Mouse (Mus musculus) testis, adult 2 months (tissue): ENCODE measurements at regions not wholly inside any gene's neighbourhood (a gene's known extent, or its start where the extent isn't known, plus 50 kb on each side); places are given as distances from the start of the nearest gene placed in this dataset.

Source experiments
- CTCF ChIP-seq: fragments of 200-500 bp; IDR thresholded peaks from 2 replicates; pipeline ENCODE4 v1.5.1; 2012; ENCODE audit warnings: low read depth, mild to moderate bottlenecking, inconsistent platforms, low read length, moderate library complexity; ENCODE audit not compliant: control insufficient read depth, insufficient read depth, insufficient replicate concordance
- POLR2A ChIP-seq: fragments of 200-500 bp; IDR thresholded peaks from 2 replicates; pipeline ENCODE4 v1.6.1; 2012; ENCODE audit warnings: low read depth, mild to moderate bottlenecking, inconsistent platforms, low read length, moderate library complexity; ENCODE audit not compliant: control insufficient read depth

DNA sequence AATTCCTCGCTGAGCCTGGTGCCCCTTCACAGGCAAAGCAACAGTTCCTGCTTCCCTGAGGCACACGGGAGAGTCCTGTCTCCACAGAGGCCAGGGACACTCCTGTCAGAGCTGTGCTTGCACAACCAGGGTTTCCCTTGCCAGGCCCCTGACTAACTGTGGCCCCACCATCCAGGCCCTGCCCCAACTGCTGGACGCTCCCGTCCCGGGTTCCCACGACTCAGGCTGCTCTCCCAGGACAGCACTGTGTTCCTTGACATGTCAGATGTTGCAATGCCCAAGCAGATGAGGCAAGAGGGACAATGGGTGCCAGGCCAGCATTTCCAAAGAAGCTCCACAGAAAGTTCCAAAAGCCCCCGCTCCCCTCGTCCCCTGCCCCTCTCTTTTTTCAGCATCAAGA lies 250.4 kb downstream of the Bcl11b start:
- TF ChIP-seq CTCF (no peak), POLR2A (no peak)
